Mouse (Mus musculus): ENCODE measurements at regions not wholly inside any gene's neighbourhood (a gene's known extent, or its start where the extent isn't known, plus 50 kb on each side); places are given as distances from the start of the nearest gene placed in this dataset.

DNA sequence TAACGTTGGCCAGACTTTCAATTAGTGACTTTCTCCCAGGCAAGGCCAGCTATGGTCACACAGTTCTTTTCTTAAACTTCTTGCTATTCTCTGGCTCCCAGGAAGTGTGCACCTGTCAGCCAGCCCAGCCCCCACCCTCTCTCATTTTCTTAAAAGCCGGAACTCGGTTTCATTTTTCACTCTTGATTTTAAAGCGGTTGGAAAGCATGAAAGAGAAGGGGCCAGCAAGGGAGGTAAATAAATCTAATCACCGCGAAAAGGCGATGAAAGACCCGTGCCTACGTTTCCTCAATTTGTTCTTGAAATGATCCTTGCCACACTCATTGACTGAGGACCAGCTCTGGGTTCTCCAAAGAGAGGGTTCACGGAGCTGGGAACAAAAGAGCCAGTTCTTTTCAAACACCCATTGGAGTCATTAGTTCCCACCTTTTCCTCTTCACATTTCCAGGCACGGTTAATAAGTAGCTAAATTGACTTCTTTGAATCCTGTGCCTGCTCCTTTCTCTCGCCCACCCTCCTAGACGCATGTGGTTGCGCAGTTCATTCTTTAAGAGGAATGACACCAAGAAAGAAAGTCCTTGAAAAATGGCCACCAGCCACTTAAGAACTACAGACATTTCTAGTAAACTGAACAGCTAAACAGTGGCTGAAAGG is 311.6 kb downstream of the Setd4 start:
- TF ChIP-seq POLR2A (IDR thresholded peaks at IDR 0.05; ENCODE audit: low read depth, low read length) (no peak), CTCF (IDR thresholded peaks at IDR 0.05; ENCODE audit: borderline replicate concordance, insufficient read depth, low read length) (no peak)
- no peak overlapping the region for H3K27ac ChIP-seq (ENCODE audit: insufficient read depth, low read length)
- H3K4me1 ChIP-seq (ENCODE audit: control insufficient read depth, insufficient read depth, low read length): peaks cover 2% of the 10 kb centered on the region; the same call in 1 of the 2 replicates
- H3K4me3 ChIP-seq (ENCODE audit: insufficient read depth, low read length): no peak overlapping the region

DNA sequence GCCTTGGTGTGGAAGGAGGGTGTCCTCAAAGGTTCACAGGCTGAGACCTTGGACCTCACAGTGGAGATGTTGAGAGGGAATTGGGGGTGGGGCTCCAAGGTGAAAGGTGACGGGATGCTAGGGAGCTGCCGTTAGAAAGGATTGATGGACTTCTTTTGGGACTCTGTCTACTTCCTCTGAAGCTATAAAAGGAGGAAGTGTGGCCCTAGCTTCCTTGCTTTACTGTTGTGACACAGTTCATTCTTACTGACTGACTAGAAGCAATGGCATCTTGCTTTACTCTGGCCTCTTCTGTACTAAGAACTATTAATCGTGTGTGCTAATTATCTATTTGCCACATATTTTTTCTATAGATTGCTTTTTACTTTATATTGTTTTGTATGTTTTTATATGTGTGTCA is 315.8 kb downstream of the Setd4 start:
- Histone ChIP-seq H3K27ac (ENCODE audit: insufficient read depth, low read length) (no peak overlapping the region), H3K4me1 (ENCODE audit: control insufficient read depth, insufficient read depth, low read length) (no peaks in the 10 kb centered on the region), H3K4me3 (ENCODE audit: insufficient read depth, low read length) (no peak overlapping the region)
- TF ChIP-seq POLR2A (IDR thresholded peaks at IDR 0.05; ENCODE audit: low read depth, low read length) (no peak), CTCF (IDR thresholded peaks at IDR 0.05; ENCODE audit: borderline replicate concordance, insufficient read depth, low read length) (no peak)

DNA sequence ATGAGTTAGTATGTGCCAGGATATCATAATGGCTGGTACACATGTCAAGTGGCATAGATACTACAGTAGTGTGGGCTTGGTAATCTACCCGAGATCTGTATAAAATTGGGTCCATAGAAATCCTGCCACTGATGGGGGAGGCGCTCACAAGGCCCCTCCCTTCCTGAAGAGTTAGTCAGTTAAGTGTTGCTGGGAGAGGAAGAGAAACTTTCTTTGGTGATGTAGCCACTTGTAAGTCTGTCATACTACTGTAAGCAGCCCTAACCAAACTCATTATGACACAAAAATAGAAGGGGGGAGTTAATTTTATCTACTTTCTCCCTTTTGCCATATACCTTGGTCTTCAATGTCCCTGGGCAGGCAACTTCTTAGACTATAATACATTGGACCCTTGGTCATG is 316.3 kb downstream of the Setd4 start:
- H3K27ac ChIP-seq (ENCODE audit: insufficient read depth, low read length): no peak overlapping the region
- H3K4me3 ChIP-seq (ENCODE audit: insufficient read depth, low read length): no peak overlapping the region
- H3K4me1 ChIP-seq (ENCODE audit: control insufficient read depth, insufficient read depth, low read length): no peaks in the 10 kb centered on the region
- TF ChIP-seq CTCF (IDR thresholded peaks at IDR 0.05; ENCODE audit: borderline replicate concordance, insufficient read depth, low read length): no peak
- TF ChIP-seq POLR2A (IDR thresholded peaks at IDR 0.05; ENCODE audit: low read depth, low read length): no peak

DNA sequence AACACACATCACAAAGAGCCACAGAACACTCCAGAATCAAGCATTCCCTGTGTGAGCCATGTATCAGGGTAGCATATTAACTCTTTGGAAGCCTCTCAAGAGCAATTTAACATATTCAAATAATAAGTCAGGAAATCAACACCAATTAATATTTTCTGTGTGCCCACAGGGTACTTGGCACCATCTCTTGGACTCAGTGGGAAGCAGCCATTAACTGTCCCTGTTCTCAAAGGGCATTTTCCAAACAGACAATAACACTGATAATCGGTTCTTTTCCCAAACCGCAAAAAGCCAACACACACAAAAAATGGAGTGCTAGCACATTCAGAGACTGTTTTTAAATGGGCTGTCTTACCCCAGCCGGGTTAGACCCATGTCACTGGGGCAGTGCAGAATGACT is 317.0 kb downstream of the Setd4 start:
- Histone ChIP-seq H3K4me1 (ENCODE audit: control insufficient read depth, insufficient read depth, low read length) (no peaks in the 10 kb centered on the region), H3K4me3 (ENCODE audit: insufficient read depth, low read length) (no peak overlapping the region), H3K27ac (ENCODE audit: insufficient read depth, low read length) (no peak overlapping the region)
- no peak for TF ChIP-seq POLR2A (IDR thresholded peaks at IDR 0.05; ENCODE audit: low read depth, low read length)

DNA sequence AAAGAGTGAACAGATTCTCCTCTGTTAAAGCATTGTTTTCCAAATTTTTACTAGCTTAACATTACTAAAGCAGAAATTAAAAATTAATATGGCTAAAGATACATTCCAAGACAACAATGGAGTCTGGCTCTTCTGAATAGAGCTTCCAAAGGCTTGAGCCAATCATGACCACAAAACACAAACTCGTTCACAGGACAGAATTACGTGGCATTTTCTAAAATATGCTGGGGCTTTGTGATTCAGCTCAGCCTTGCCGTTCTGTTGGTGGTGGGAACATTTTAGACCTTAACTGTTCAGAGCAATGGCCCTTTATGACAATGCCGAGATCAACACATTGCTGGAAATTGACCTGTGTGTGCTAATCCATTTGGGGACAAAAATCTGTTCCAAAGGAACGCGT is 318.7 kb downstream of the Setd4 start:
- TF ChIP-seq POLR2A (IDR thresholded peaks at IDR 0.05; ENCODE audit: low read depth, low read length): no peak
- TF ChIP-seq CTCF (IDR thresholded peaks at IDR 0.05; ENCODE audit: borderline replicate concordance, insufficient read depth, low read length): no peak
- H3K4me1 ChIP-seq (ENCODE audit: control insufficient read depth, insufficient read depth, low read length): no peaks in the 10 kb centered on the region
- H3K27ac ChIP-seq (ENCODE audit: insufficient read depth, low read length): no peak overlapping the region
- H3K4me3 ChIP-seq (ENCODE audit: insufficient read depth, low read length): no peak overlapping the region

DNA sequence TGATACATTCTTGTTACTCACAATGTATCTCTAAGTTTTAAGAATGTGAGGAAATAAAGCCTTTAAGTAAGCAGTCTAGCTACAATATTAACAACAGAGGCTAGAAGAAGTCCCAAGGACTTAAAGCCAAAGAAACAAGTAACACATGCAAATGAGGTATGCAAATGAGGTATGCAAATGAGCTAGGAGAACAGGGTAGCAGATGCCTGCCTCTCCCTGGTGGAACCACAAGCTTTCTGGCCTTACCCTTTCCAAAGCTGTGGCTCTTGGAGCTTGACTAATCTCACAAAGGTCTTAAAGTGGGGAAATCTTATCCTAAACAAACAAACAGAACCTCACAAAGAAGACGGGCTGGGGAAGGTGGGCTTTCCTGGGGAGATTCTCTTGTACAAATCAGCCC is 322.1 kb downstream of the Setd4 start:
- TF ChIP-seq CTCF (IDR thresholded peaks at IDR 0.05; ENCODE audit: borderline replicate concordance, insufficient read depth, low read length): no peak
- no peak for TF ChIP-seq POLR2A (IDR thresholded peaks at IDR 0.05; ENCODE audit: low read depth, low read length)
- Histone ChIP-seq H3K27ac (ENCODE audit: insufficient read depth, low read length) (no peak overlapping the region), H3K4me1 (ENCODE audit: control insufficient read depth, insufficient read depth, low read length) (no peaks in the 10 kb centered on the region), H3K4me3 (ENCODE audit: insufficient read depth, low read length) (no peak overlapping the region)

DNA sequence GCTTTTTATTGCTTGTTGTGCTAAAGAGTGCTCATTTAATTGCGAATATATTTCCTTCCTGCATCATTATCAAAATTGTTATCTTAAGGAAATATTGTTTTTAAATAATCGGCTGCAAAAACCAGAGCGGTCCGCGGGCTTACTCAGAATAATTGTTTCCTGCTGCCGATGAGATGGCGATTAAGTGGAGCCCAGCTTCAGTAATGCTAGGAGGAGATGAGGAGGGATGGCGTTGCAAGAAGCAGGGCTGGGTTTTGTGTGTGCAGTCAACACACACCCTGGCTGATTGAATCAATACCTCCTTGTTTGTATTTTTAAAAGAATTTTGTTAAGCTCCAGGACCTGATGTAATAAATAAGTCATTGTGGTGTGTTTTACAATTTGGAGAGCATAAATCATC is 331.2 kb downstream of the Setd4 start:
- no peak overlapping the region for H3K27ac ChIP-seq (ENCODE audit: insufficient read depth, low read length)
- H3K4me3 ChIP-seq (ENCODE audit: insufficient read depth, low read length): no peak overlapping the region
- H3K4me1 ChIP-seq (ENCODE audit: control insufficient read depth, insufficient read depth, low read length): peaks cover 4% of the 10 kb centered on the region; the same call in 1 of the 2 replicates
- TF ChIP-seq CTCF (IDR thresholded peaks at IDR 0.05; ENCODE audit: borderline replicate concordance, insufficient read depth, low read length) (no peak), POLR2A (IDR thresholded peaks at IDR 0.05; ENCODE audit: low read depth, low read length) (no peak)

DNA sequence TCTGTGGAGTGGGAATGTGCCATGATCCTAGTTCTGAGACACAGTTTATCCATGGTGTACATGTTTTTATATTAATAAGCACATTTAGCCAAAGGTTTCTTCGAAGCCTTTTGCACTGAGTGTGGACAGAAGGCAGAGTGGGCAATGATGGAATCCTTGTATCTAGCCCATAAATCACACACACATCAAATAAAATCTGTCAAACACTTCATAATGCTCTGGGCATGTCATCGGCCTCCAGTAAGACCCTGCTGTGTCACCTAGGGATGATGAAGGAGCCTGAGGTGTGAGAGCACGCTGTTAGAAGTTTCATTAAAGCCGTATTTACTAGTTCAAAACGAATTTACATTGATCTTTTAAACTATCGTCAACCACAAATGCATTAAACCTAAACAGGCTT is 331.7 kb downstream of the Setd4 start:
- no peak overlapping the region for H3K4me3 ChIP-seq (ENCODE audit: insufficient read depth, low read length)
- peaks cover 4% of the 10 kb centered on the region; the same call in 1 of the 2 replicates for H3K4me1 ChIP-seq (ENCODE audit: control insufficient read depth, insufficient read depth, low read length)
- H3K27ac ChIP-seq (ENCODE audit: insufficient read depth, low read length): no peak overlapping the region
- TF ChIP-seq CTCF (IDR thresholded peaks at IDR 0.05; ENCODE audit: borderline replicate concordance, insufficient read depth, low read length): no peak
- no peak for TF ChIP-seq POLR2A (IDR thresholded peaks at IDR 0.05; ENCODE audit: low read depth, low read length)

DNA sequence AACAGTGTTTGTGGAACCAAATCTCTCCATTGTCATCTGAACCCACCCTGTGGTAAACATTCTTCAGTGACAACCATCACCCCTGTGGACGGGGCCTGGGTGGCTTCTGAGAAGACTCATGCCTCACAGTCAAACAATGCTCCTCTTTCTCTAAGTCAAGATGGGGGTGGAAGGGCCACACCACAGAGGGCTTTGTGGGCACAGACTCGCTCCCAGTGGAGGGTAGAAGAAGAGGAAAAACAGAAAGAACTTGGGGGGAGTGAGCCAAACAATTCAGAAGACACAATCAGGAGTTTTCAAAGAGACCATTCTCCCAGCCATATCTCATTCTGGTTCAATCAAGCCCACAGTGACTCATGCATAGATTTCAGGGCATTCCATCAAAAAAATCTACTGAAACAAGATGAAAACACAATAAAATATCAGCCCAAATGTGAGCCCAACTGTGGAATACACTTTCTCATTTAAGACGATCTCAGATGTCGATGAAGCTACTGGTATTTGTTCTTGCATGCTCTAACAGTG is 339.7 kb downstream of the Setd4 start:
- no peak overlapping the region for H3K4me3 ChIP-seq (ENCODE audit: insufficient read depth, low read length)
- H3K27ac ChIP-seq (ENCODE audit: insufficient read depth, low read length): peak overlapping the region; percentile 55
- no peak for TF ChIP-seq POLR2A (IDR thresholded peaks at IDR 0.05; ENCODE audit: low read depth, low read length)
- TF ChIP-seq CTCF (IDR thresholded peaks at IDR 0.05; ENCODE audit: borderline replicate concordance, insufficient read depth, low read length): no peak
- H3K4me1 ChIP-seq (ENCODE audit: control insufficient read depth, insufficient read depth, low read length): 0 out of 2 replicates have a peak, but pooled peaks cover 3% of the 10 kb centered on the region

DNA sequence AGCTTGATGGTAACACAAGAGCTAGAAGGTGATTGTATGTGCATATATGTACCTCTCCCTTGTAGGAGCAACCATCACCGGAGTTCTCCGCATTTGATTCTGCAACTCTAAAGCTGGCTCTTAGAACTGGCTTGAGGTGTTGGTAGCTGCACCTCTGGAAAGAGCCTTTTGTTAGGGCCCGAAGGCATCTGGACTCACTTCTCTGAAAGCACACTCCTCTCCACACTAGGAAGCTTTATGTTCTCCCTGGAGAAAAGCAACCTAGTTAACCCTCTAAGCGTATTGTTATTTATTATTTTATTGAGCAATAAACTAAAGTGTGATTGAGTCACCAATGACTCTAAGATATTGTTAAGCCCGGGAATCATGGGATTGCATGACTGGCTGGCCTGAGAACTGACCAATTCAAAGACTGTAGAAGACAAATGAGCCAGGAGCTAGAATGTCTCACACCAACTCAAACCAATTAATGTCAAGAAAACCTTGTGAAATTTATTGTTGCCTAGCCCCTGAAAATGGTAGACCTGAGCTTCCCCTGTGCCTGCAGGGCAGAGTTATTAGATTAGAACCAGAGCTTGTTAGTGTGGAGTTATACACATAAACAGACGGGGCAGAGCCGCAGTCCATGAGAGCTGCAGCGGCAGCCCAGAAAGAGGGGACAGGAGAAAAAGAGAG is 340.6 kb downstream of the Setd4 start:
- Histone ChIP-seq H3K4me1 (ENCODE audit: control insufficient read depth, insufficient read depth, low read length) (0 out of 2 replicates have a peak, but pooled peaks cover 3% of the 10 kb centered on the region), H3K27ac (ENCODE audit: insufficient read depth, low read length) (peak overlapping the region; percentile 14; the same call in 1 of the 2 replicates), H3K4me3 (ENCODE audit: insufficient read depth, low read length) (no peak overlapping the region)
- TF ChIP-seq CTCF (IDR thresholded peaks at IDR 0.05; ENCODE audit: borderline replicate concordance, insufficient read depth, low read length) (no peak), POLR2A (IDR thresholded peaks at IDR 0.05; ENCODE audit: low read depth, low read length) (no peak)

Measured in embryonic fibroblast, embryonic 13.5 days (primary cell).